Mouse (Mus musculus) ES-E14 (cell line): ENCODE measurements at regions not wholly inside any gene's neighbourhood (a gene's known extent, or its start where the extent isn't known, plus 50 kb on each side); places are given as distances from the start of the nearest gene placed in this dataset.

ENCODE experiments used
- DNase-seq: peaks from one replicate; pipeline ENCODE4 v3.0.0-alpha.2; 2013; ENCODE audit warnings: low read depth, low spot score
- H3K27ac ChIP-seq: 2 replicates; pipeline ENCODE4 v1.5.1; 2012; ENCODE audit warnings: low read depth, mild to moderate bottlenecking, low read length, moderate library complexity, mixed read lengths; ENCODE audit not compliant: poor library complexity, insufficient read depth, severe bottlenecking
- H3K36me3 ChIP-seq: 2 replicates; pipeline ENCODE4 v1.6.1; 2012; ENCODE audit warnings: mild to moderate bottlenecking, low read length, moderate library complexity, mixed read lengths; ENCODE audit not compliant: control insufficient read depth, poor library complexity, insufficient read depth, severe bottlenecking
- H3K4me1 ChIP-seq, 2 experiments: fragments of 150-350 bp in 1 of 2; sonication (generic) in 1 of 2; 2 replicates each; pipeline ENCODE4 v1.6.1; 2012; ENCODE audit warnings: low read length in 2 of 2, mild to moderate bottlenecking in 1 of 2, mixed read lengths in 1 of 2; ENCODE audit not compliant: control insufficient read depth in 2 of 2, insufficient read depth in 2 of 2, poor library complexity in 1 of 2
- H3K4me3 ChIP-seq, 2 experiments: fragments of 150-350 bp in 1 of 2; sonication (generic) in 1 of 2; 2 replicates each; pipeline ENCODE4 v1.5.1; 2012; ENCODE audit warnings: low read length in 2 of 2, low read depth in 1 of 2, mild to moderate bottlenecking in 1 of 2, mixed read lengths in 1 of 2; ENCODE audit not compliant: insufficient read depth in 1 of 2, poor library complexity in 1 of 2, severe bottlenecking in 1 of 2
- H3K9ac ChIP-seq: 2 replicates; pipeline ENCODE4 v1.6.1; 2012; ENCODE audit warnings: low read depth, mild to moderate bottlenecking, low read length, mixed read lengths; ENCODE audit not compliant: poor library complexity, insufficient read depth, severe bottlenecking
- H3K9me3 ChIP-seq: fragments of 150-350 bp; sonication (generic); 2 replicates; pipeline ENCODE4 v1.6.1; 2012; ENCODE audit warnings: low read depth, mild to moderate bottlenecking, low read length; ENCODE audit not compliant: control insufficient read depth, insufficient read depth
- CHD2 ChIP-seq: IDR thresholded peaks from 2 replicates; pipeline ENCODE4 v1.6.1; 2014; ENCODE audit warnings: mild to moderate bottlenecking, low read depth, low read length, inconsistent platforms
- HCFC1 ChIP-seq: IDR thresholded peaks from 2 replicates; pipeline ENCODE4 v1.6.1; 2012; ENCODE audit warnings: low read length, inconsistent platforms, borderline replicate concordance; ENCODE audit not compliant: insufficient read depth
- MAFK ChIP-seq: IDR thresholded peaks from 2 replicates; pipeline ENCODE4 v1.6.1; 2014; ENCODE audit warnings: mild to moderate bottlenecking, low read depth, low read length, inconsistent platforms; ENCODE audit not compliant: insufficient read depth
- ZC3H11A ChIP-seq: IDR thresholded peaks from 2 replicates; pipeline ENCODE4 v1.6.1; 2012; ENCODE audit warnings: low read depth, mild to moderate bottlenecking, inconsistent platforms, low read length, borderline replicate concordance
- ZNF384 ChIP-seq: IDR thresholded peaks from 2 replicates; pipeline ENCODE4 v1.6.1; 2012; ENCODE audit warnings: low read depth, low read length, inconsistent platforms
- in situ Hi-C, 2 experiments: fragments of 600-800 bp; cut with MboI; formaldehyde crosslinking; loops; one replicate each; pipeline ENCODE4 v1.15.1; 2025; ENCODE audit warnings: low sequenced_read_pairs in 2 of 2, inconsistent platforms in 1 of 2; ENCODE audit not compliant: unreplicated experiment in 2 of 2

- no peak for DNase-seq
- in situ Hi-C loops = no loop called here
- no peak overlapping the region for H3K9ac ChIP-seq
- H3K4me1 ChIP-seq = no peaks in the 10 kb centered on the region
- no peaks in the 10 kb centered on the region for H3K36me3 ChIP-seq
- no peak overlapping the region for H3K4me3 ChIP-seq
- H3K9me3 ChIP-seq = no peaks in the 10 kb centered on the region
- TF ChIP-seq CHD2 (no peak), ZNF384 (no peak), MAFK (no peak), ZC3H11A (no peak), HCFC1 (no peak)
- H3K27ac ChIP-seq = no peak overlapping the region
These were observed 105.8 kb upstream of the Adra1d start for GRCm38 (mm10) chr2:131667874-131668273.

- Histone ChIP-seq H3K9ac (no peak overlapping the region), H3K4me3 (no peak overlapping the region), H3K36me3 (no peaks in the 10 kb centered on the region), H3K4me1 (no peaks in the 10 kb centered on the region), H3K27ac (no peak overlapping the region), H3K9me3 (no peaks in the 10 kb centered on the region)
- TF ChIP-seq HCFC1 = no peak
- no peak for TF ChIP-seq ZNF384
- TF ChIP-seq CHD2 = no peak
- no peak for TF ChIP-seq ZC3H11A
- no peak for TF ChIP-seq MAFK
- in situ Hi-C loops = no loop called here
- DNase-seq = no peak
These were observed 104.8 kb upstream of the Adra1d start for GRCm38 (mm10) chr2:131666841-131667364.

GRCm38 (mm10) chr2:131664575-131664974 lies 102.5 kb upstream of the Adra1d start:
- Histone ChIP-seq H3K36me3 (no peaks in the 10 kb centered on the region), H3K4me1 (no peaks in the 10 kb centered on the region), H3K4me3 (no peak overlapping the region), H3K9me3 (no peaks in the 10 kb centered on the region), H3K9ac (no peak overlapping the region), H3K27ac (no peak overlapping the region)
- in situ Hi-C loops = no loop called here
- DNase-seq = no peak
- TF ChIP-seq HCFC1 = no peak
- no peak for TF ChIP-seq ZNF384
- no peak for TF ChIP-seq CHD2
- TF ChIP-seq MAFK = no peak
- TF ChIP-seq ZC3H11A = no peak

- no peak overlapping the region for H3K27ac ChIP-seq
- H3K4me3 ChIP-seq = no peak overlapping the region
- H3K4me1 ChIP-seq = no peaks in the 10 kb centered on the region
- H3K9ac ChIP-seq = no peak overlapping the region
- no peak for TF ChIP-seq CHD2
- no peak for TF ChIP-seq ZNF384
- no peak for TF ChIP-seq HCFC1
- no peak for TF ChIP-seq ZC3H11A
- no peak for TF ChIP-seq MAFK
- H3K9me3 ChIP-seq = no peaks in the 10 kb centered on the region
- H3K36me3 ChIP-seq = no peaks in the 10 kb centered on the region
- DNase-seq = no peak
- in situ Hi-C loops = no loop called here
These were observed 101.2 kb upstream of the Adra1d start for GRCm38 (mm10) chr2:131663199-131663809.
